Mouse (Mus musculus): ENCODE measurements at regions not wholly inside any gene's neighbourhood (a gene's known extent, or its start where the extent isn't known, plus 50 kb on each side); places are given as distances from the start of the nearest gene placed in this dataset.
A peak's percentile ranks its signal among the peaks of the same experiment; 100 is the strongest.
"Not testable (repeated sequence)": the region's sequence is repeated elsewhere in the genome, so short reads cannot be mapped to it uniquely, and the experiment has no call there.

DNA sequence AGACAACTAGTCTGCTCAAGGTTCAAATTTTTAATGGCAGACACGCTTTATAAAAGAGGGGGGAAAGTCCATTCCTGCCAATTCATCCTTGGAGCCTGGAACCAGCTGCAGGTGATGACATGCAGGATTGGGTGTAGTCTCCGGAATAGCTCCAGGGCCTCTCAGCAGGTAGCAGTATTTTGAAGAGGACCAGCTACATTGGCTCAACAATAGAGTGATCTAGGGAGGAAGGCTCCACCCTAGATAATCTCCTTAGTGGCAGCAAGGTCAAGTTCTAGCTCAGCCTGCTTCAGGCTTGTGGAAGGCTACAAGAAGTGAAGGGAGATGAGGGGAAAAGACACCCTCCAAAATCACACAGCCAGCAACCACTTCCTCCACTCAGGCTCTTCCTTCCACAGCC, 1405.1 kb downstream of the 4930444P10Rik start:
- not testable (repeated sequence) for DNase-seq

DNA sequence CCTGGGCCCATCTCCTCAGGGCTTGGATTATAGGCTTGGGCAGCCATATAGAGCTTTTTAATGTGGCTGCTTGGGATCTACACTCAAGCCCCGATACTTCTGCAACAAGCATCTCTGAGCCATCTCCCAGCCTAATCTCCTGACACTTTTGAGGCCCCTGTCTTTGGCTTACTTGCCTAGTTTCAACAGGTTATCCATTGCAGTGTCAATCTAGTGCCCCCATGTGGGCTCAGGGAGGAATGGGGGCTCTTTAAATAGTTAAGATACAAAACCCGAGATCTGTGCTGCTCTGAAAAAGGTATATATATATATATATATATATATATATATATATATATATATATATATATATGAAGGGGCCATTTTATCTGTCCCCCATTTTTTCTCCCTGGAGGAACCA, 1407.0 kb downstream of the 4930444P10Rik start:
- DNase-seq: no peak

DNA sequence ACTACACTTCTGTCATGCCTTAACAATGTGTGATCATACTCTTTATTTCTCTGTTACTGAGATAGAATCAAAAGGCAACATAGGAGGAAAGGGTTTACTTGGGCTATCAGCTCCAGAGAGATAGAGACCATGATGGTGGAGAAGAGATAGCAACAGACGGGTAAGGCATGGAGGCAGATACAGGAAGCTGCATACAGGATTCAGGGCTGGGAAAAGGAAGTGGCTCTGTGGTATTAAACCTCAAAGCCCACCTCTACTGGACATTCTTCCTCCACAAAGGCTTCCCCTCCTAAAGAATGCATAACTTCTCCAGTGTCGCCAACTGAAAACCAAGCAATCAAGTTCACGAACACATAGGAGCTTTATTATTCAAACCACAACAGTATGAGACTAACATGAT, 1412.7 kb downstream of the 4930444P10Rik start:
- DNase-seq: no peak

DNA sequence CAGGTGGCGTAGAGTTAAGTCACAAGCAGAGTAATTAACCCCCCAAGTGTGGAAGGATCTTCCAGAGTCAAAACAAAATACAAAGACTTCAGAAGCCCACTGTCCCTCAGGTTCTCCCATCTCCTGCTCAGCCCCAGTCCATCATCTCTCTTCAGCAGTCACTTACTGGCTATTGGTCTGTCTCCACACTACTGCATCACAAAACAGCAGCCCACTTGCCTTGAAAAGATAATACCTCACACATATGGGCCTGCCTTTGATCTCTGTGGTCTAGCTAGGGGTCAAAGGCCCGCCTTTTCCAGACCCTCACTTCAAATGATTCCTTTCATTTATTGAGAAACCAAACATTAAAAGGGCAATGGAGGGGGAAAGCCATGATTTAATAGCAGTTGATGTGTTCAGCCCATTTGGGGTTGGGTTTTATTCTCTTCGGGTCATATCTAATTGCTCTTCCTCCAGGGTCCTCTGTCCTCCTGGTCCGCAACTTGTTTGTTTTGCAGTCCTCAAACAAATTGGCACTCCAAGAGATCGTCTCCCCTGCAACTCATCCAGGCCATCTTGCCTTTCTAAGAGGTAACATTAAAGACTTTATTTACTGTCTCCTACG, 1420.6 kb downstream of the 4930444P10Rik start:
- no peak for DNase-seq

DNA sequence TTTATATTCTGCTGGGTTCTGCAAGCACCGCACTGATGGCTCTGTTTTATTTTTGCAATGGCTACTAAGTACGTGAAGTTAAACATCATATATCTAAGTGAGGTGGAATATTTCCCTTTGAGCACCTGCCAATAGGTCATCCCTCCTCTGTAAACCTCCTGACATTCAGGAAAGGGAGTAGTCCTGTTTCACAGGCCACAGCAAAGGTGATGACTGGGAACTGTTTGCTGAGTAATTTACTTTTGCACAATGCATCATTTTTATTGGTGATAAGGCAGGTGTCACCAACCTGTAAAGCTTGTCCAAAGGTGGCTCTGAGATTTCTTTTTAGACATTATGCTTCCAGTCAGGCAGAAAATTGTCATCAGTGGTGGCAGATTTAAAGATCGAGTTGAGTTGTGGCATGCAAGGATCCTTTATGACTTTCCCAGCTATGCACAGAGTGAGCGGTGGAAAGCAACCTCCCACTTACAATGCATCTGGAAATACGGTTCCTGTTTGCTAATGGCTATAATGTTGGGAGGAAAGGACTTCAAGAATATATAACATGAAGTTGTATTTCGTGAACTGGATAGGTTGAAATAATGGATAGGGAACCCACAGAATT, 1430.3 kb downstream of the 4930444P10Rik start:
- no peak for DNase-seq

DNA sequence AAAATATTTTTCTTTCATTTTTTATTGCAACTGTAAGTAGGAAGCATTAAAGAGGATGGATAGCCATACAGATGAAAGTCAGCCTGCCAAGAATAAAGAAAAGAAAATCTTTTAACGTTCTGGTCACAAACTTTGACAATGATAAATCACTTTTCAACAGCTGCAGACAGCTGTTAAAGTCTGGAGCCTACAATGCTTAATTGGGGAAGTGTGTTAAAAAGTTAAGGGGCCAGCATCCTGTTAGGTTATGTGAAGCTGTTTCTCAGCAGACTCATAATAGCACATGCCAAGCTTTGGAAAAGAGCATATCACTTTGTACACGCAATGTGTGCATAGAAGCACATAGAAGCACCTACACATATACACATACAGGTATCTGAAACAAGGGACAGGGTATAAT, 1431.3 kb downstream of the 4930444P10Rik start:
- DNase-seq: peak in 1 of 2 experiments; percentile 8

DNA sequence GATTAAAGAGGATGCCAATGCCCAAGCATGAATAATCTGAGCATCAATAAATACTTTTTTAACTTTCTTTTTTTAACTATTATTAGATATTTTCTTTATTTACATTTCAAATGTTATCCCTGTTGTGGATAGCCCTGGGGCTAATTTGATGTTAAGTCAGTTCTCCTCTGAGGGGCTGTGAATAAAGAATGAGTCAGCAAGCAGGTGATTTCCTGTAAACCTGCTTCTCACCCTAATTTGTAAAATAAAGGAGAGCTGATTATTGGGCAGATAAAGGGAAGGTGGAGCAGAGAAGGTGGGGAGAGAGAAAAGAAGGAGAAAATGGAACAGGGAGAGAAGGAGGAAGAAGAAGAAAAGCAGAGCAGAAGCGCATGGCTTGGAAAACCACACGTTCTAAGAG, 1442.8 kb downstream of the 4930444P10Rik start:
- DNase-seq: no peak

DNA sequence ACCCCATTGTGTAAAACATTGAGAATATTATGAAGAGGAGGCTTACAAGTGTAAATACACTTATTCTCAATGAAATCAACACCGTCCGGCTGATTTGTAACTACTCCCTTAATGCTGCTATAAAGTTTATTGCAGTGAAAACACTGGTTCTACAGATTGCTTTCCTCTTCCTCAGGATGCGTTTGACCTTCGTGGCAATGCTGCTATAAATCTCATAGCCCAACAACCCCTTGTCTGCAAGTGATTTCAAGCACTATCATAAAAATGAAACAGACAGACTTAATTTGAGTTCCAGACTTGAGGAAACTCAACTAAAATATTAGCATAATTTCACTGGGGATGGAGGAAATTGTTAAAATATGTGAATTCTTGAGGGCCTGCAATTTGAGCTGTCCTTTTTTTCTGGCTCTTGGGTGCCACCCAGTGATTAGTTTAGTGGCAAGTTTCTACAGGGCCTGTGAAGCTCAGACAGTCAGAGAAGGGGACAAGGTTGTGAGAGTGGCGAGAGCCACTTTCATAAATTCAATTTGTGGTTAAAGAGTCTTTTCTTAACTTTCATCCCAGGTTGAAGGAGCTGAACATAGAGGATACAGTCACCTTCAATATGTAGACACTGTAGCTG, 1457.4 kb downstream of the 4930444P10Rik start:
- peak in 1 of 2 experiments; percentile 11 for DNase-seq

DNA sequence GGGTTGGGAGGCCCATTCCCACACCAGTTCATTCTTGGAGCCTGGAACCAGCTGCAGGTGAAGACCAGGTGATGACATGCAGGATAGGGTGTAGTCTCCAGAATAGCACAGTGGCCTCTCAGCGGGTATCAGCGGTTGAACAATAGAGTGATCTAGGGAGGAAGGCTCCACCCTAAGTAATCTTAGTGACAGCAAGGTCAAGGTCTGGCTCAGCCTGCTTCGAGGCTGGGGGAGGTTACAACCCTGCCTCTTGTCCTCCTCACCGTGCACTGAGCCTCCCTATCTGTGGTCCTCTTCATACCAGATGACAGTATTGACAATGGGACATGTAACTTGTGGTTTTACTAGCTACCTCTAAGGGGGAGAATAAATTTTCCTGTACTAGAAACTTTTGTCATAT, 1461.1 kb downstream of the 4930444P10Rik start:
- DNase-seq: no peak

DNA sequence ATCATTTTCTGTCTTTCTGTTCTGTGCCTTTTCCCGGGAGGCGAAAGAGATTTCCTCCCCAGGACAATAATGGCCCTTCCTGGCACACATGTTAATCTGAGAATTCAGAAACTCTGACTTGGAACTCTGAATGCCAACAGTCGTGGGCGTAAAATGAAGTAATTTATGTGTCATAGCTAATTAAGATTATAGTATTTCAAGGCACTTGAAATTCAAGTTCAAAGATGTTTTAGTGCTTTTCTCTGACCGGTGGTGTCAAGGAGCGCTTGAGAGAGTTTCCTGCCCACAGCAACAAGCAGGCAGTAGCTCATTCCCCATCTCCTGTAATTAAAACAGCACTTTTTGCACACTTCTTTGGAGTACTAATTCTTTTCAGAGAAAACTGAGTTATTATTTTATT, 1465.9 kb downstream of the 4930444P10Rik start:
- no peak for DNase-seq

DNA sequence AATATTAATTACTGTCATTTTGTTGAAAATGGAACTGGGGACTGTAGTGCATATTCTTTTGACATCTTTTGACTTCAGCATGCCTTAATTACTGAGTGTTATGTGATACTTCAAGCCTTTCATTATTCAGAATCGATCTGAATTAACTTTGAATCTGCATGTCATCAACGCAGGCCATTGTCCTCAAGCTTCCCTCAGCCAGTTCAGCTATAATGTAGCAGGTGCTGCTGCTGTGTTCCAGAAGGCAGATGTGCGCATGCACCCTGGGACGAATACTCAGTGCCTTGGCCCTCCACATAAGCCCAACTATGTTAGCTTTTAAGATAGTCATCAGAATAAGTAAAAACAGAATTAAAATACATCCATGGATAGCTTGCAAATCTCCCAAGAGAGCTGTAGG, 1466.4 kb downstream of the 4930444P10Rik start:
- no peak for DNase-seq

DNA sequence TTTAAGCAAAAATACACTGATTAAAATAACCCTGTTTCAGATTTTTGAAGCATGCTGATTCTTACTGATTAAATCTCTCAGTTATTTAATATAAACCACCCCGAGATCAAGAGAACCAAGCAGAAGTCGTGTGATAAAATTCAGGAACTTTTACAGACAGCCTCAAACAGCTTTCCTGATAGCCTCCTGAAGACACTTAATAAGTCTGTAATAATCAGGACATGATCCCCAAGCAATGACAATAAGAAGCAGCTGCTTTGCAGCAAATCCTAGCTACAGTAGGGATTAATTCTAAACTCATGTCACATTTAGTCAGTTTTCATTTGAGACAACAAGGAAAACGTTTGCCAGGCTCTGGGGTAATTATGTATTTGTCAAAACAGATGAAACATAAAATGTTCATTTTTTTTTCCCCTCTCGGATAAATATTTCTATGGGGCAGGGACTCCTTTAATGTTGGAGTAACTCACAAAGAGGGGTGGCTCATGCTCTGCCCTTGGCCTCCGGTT, 1472.1 kb downstream of the 4930444P10Rik start:
- DNase-seq: no peak

DNA sequence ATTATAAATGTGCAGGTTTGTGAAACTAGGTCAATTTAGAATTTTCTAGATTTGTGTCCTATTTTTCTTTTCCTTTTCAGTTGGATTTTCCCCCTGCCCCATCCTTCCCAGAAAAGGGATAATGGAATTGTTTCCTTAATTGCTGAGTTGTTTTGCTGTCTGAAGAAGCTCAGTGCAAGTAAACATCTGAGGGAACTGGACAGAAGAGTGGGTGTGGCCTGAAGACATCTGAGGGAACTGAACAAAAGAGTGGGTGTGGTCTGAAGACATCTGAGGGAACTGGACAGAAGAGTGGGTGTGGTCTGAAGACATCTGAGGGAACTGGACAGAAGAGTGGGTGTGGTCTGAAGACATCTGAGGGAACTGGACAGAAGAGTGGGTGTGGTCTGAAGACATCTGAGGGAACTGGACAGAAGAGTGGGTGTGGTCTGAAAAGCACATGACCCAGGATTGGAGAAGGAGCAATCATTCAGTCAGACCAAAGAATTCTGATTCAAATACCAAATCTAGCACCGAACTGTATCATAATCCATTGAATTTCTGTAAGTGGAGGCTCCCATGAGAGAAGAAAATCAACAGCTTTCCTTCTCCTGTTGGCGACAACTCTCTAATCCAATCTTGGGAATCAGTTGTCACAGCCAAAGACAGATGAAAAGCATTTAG, 1479.8 kb downstream of the 4930444P10Rik start:
- no peak for DNase-seq

DNA sequence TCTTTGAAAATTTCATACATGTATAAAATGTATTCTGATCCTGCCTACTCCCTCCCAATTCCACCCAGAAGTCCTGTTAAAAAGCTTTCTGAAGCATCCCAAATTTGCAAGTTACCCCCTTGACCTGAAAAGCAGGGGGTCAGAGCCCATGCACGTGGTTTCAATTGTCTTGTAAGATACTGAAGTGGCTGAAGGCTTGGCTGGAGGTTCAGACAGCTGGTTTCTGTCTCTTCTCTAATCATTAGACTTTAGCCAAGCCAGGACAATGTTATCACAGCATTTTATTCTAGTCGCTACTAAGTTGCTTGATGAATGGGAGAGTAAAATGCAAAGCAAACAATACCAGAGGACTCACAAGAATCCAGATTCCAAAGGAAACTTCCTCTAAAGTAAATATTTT, 1484.1 kb downstream of the 4930444P10Rik start:
- peak; percentile 8 to 51 for DNase-seq

DNA sequence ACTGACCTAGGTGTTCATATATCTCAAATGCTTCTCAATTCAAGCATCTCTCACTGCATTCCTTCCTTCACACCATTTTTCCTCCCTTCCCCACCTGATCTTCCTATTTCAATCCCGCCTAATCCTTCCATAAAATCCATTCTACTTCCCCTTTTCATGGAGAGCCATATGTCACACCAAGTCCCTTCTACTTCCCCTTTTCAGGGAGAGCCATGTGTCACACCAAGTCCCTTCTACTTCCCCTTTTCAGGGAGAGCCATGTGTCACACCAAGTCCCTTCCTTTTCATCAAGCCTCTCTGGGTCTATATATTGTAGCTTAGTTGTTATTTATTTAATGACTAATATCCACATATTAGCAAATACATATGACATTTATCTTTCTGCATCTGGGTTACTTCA, 1497.2 kb downstream of the 4930444P10Rik start:
- no peak for DNase-seq

DNA sequence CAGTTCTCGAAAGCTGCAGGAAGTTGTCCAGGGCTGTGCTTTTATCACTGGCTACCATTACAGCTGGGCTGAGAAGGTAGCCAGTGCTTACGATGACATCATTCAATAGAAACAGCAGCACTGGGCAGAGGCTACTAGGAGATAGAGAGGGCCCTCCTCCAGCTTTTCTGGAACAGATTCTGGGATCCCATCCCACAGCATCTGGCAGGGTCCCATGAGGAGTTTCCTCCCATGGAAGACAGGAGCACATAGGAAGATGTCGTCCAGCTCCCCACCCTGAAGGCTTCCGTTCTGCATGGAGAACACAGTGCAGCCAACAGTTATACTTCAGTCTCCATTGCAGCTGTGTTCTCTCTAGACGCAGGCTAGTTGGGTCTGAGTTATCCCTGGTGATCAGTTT, 1503.2 kb downstream of the 4930444P10Rik start:
- DNase-seq: peak; percentile 6 to 23

DNA sequence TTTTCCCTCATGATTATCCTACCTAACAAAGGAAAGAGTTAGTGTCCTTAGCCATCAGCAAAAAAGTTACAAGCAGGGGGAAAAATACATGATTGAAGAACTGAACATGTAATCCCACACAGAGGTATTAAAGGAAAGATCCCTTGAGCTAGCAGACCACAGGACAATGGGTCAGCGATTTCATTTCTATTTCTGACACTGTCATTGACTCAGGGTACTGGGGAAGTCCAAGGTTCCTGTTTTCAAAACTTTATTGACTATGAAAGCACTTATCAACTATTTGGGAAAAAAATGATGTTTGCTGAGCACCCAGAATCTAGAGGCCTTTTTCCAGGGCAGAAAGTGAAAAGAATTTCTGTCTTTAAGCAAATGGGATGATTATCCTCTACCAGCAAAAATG, 1513.7 kb downstream of the 4930444P10Rik start:
- no peak for DNase-seq

DNA sequence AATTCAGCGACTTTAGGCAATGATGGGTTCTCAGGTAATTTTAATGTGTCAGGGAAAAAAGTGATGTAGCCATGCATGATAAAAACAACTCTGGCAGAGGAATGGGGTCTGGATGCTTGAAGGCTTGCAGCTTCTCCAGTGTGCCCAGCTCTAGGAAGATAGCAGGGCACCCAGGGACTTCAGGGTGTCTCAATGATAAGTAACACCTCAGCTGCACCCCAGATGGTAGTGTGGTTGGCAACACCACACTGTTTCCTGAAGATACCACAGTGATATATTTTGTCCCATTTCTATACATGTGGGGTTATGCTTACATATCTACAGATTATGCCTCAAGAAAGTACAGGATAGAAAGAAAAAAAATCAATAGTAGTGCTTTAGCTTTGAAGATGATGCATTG, 1516.9 kb downstream of the 4930444P10Rik start:
- no peak for DNase-seq

DNA sequence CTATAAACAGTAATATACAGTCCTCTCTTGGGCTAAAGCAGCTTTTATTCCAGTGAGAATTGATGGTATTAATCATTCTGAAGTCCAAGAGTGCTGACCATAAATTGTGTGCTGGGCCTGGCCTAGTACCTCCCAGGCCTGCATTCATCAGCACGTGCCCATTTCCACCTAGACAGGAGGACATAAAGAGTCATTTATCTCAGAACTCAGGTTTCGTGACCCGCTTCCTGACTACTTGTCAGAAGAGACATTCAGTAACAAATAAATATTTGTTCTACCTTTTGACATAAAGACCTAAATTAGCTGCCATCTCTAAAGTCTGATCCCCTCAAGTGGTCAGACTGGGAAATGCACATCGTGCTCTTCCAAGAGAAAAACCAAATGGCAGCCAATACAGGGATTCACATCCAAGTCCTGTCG, 1522.6 kb downstream of the 4930444P10Rik start:
- DNase-seq: no peak

DNA sequence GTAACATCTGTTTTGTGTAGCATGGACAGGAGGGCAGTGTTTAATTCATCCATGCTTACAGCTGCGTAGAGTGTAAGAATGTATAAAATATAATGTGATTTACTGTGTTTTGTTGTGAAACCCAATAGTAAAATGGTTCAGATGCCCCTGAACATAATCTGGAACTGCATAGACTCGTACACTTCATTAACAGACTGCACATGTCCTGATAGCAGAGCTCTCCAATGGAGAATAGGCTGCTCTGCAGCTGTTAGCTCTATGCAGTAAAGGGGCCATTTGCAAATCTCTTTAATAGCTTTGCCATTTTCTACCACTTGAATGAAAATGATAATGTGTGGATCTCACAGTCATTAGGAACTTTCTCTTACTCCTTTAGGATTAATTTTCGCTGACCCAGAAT, 1523.0 kb downstream of the 4930444P10Rik start:
- DNase-seq: no peak

DNA sequence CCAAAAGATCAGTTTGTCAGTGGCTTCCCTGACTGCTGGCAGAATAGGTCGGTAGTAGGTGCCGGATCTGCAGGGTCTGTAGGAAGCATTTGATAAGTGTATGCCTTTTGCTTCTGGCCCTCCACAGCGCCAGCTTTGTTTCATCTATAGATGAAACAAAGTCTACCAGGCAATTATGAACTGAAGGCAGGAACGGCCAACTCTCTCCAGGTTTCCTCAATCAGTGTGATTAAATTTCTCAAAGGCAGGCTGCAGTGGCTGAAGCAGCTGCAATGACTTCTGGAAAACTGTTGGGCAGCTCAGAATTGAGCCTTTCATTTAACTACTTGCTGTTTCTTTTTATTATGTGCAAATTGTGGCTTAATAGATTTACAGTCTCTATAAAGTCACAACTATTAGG, 1526.1 kb downstream of the 4930444P10Rik start:
- no peak for DNase-seq

DNA sequence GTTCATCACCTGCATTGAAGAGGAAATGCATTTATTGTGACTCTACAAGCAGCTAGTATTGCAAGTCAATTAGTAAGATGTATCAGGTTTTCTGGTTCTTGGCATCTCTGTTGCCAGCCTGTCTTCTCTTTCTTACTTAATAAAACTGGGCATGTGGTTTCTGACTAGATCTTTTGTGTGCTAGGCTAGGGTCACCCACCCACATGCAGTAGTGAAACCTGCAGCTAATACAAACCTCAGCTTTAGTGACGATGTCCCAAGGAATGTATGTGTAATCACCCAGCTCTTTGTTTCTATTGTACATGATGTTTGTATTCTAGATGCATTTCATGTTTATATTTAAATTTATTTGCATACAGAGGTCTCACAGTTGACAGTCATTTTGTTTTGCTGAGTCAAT, 1526.7 kb downstream of the 4930444P10Rik start:
- DNase-seq: no peak
